Mouse (Mus musculus) bone marrow macrophage, adult 2 months (primary cell): ENCODE data around the gene Plod2.

Source experiments
- CTCF ChIP-seq: IDR thresholded peaks from 2 replicates; pipeline ENCODE4 v1.5.1; 2012; ENCODE audit warnings: low read depth, mild to moderate bottlenecking, low read length, moderate library complexity
- POLR2A ChIP-seq: IDR thresholded peaks from 2 replicates; pipeline ENCODE4 v1.6.1; 2012; ENCODE audit warnings: mild to moderate bottlenecking, low read depth, low read length, borderline replicate concordance

DNA sequence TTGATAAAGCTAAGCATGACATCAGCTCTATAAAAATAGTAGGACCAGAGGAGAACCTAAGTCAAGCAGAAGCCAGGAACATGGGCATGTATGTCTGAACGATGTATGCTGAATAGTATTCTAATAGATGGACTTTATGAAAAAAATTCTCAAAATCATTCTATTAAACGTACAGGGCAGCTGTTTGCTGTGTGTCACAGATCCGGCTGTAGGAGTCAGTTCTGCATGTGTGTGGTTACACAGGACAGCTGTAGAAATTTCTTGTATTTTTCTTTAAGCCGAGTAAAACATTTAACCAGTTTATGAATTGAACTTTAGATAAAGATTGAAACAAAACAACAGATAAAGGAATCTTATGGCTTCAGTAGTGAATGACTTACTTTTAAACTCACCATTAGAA is 53.3 kb downstream of the Plod2 start:
- TF ChIP-seq POLR2A (no peak), CTCF (no peak)
